Mouse (Mus musculus) urinary bladder, adult 2 months (tissue): ENCODE measurements around the gene Mettl4. TPM values are rescaled to one million over a fixed set of nuclear protein-coding genes. Genes with fewer than 3 reads are reported as not detected.
A peak's percentile ranks its signal among the peaks of the same experiment; 100 is the strongest.
"Not testable (repeated sequence)": the region's sequence is repeated elsewhere in the genome, so short reads cannot be mapped to it uniquely, and the experiment has no call there.

Experiments
- DNase-seq: peaks from one replicate; pipeline ENCODE4 v3.0.0; 2022; ENCODE audit warnings: low spot score
- polyA plus RNA-seq: library from polyadenylated mRNA; depleted of rRNA; stranded (reverse); fragments of >200 nt; gene quantifications from 2 replicates; pipeline ENCODE4 v1.2.3, GENCODE M21; 2012; rRNA removed

Gene Mettl4
- 8.4 and 8.7 TPM in 2 replicates for polyA plus RNA-seq

DNA sequence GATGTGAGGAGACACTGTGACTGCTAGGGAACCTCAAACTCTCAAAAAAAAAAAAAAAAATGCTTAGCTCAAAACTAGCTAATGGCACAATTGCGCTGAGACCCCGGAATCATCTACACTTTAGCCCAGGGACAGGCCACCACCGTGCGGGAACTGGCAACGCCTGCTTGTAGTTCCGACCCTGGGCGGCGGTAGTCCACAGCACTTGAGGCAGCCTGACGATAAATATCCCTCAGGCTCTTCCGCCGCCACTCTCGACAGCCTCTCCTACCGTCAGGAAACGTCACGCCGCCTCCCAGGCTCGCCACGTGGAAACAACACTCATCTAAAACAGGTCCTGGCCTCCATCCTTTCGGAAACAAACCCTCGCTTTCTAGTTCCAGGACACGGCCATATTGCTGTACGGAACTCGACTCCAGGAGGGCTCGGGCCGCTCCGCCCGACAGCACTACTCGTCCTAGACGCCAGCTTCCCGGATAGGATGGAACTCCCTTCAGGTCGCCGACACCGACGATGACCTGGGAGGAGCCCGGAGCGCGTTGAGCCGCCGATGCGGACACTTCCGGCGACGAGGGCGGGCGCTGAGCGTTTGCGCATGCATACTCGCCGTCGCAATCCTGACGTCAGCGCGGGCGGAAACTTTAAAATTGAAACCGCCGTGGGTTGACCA lies at the start of gene Mettl4:
TSS of gene Mettl4 (minus strand) at position 554 of the 670 bp plus-strand sequence.
- DNase-seq, result peak; percentile 75

DNA sequence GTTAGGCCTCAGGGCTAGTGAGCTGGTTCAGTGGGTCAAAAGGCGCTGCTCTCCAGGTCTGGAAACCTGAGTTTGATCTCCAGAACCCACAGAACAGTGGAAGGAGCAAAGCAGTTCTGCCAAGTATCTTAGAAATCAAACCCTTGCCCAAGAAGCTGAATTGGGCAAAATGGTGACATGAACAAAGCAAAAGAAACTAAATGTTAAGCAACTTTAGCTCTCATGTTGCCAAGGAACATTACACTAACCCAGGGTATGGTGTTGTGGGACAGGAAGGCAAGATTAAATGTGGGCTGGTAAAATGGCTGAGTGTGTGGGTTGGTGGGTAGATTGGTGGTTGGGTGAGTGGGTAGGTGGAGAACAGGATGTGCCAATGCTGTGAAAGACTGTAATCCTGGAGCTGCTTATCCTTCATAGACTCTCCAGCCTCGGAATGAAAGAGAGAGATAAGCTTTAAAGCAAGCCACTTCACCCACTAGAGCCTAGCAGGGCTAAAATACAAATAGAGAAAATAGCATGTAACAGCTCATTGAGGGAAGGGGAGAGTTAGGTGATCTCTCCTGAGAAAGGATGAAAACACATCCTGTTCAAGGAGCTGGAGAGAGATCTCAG lies 29.2 kb upstream of the Mettl4 start:
- no peak for DNase-seq

DNA sequence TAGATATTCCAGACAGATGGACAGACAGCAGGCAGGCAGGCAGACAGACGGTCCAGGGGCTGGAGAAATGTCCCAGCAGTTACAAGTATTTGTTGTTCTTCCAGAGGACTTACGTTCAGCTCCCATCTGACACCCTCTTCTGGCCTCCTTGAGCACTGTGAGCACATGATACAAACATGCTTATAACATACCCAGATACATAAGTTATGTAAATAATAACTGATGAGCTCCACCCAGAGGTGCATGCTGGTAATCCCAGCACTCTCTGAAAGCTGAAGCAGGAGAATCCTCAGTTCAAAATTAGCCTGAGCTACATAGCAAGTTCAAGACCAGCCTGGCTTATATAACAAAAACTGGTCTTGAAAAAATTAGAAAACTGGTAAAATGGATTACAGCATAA lies 18.7 kb upstream of the Mettl4 start:
- DNase-seq, result no peak

DNA sequence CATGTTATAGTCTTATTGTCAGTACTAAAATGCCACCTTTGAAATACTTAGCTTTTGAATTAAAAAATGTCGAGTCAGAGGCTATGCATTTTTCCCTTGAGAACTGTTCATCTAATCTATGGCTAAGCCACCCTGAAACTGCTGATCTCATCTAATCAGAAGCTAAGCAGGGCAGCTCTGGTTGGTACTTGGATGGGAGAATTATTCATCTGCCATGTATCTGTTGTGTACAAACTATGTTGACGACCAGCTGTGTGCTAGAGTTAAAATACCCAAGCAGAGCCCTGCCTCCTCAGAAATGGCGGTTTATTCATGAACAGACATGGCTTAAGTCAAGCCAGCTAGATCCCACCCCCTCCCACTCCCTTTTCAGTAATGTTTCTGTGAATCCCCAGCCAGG lies 14.9 kb upstream of the Mettl4 start:
- no peak for DNase-seq

DNA sequence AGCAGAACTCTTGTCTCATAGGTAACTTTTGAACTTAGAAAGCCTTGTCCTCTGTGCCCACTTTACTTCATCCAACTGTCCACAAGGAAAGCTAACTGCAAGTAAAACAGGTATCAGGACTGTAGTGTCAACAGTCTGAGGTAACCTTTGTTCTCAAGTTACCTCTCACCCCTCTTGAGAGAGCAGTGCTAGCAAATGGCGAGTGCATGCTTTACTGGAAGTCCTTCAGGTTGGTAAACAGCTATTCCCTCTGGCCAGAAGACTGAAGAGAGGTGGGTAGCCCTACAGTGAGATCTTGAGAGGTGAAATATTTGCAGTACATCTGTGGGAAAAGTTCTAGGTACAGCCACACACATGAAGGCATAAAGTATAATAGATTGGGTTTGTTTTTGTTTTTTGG lies 14.2 kb upstream of the Mettl4 start:
- DNase-seq, result no peak

DNA sequence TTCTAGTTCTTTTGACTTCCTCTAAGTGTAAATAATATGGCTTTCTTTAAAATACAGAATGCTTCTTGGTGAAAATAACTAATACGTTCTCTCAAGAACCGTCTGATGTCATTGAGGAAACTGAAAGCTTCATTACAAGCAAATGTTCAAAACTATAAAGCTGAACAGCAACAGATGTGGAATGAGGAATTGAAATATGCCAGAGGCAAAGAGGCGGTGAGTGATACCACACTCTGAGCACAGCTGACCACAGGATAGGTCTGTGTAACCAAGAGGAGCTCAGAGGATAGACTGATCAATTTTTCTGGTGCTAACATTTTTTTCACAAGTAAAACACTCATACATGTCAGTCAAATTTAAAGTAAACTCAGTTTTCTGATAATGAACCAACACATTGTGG lies 12.6 kb upstream of the Mettl4 start:
- no peak for DNase-seq

DNA sequence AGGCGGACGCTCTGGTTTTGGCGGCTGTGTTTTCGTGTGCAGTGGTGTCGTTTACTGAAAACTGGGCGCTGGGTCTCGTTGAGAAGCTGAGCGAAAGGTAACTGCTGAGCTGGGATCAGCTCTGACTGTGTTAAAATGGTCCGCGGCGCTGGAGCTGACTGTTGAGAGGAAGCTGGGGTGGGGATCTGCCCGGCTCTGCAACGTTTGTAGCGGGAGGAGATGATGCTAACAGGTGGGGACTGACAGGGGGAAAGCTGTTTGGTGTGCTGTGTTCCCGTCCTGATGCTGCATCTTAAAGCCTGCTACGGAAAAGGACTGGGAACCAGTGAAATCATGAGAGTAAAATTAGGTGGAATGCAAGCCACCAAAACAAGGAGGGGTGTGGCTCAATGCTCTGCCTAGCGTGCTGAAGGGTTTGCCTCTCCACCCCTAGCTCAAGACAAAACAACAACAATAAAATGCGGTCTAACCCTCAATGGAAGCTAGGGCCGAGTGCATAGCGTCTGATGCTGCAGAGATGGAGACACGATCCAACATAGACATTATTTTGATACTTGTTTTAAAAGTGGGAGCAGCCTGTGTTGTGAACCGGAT lies 414 bp upstream of the Mettl4 start:
- no peak for DNase-seq

DNA sequence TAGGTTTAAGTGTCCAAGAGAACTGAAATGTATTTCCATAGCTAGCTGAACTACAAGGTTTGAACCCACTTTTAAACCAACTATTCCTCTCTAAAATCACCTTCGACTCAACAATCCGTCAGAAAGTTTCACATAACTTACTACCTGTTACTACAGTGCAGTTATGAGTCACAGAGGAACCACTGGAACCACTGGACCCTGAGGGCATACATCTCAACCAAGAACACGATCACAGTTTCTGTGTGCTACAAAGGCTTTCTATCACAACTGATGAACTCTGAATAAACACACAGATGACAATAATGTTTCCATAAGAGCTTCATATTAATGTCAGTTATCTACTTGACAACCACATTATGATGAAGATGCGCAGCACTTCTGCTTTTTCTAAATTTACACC lies 11.6 kb downstream of the Mettl4 start:
- DNase-seq, result no peak

DNA sequence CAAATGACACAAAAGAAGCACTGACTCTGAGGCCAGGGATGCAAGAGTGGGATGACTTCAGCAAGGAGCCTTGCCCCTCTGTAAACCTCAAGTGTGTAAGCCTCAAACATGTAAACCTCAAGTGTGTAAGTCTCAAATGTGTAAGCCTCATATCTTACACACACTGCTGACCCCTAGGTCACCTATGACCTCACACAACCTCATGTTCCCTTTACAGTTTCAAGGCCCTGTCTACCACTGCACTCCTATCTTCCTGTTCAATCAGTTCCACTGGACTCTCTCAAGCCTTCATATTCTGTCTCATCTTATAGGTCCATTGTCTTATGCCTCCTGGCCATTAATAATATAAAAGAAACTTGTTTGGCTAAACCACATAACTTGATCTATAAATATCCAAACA lies 13.9 kb downstream of the Mettl4 start:
- DNase-seq, result no peak

DNA sequence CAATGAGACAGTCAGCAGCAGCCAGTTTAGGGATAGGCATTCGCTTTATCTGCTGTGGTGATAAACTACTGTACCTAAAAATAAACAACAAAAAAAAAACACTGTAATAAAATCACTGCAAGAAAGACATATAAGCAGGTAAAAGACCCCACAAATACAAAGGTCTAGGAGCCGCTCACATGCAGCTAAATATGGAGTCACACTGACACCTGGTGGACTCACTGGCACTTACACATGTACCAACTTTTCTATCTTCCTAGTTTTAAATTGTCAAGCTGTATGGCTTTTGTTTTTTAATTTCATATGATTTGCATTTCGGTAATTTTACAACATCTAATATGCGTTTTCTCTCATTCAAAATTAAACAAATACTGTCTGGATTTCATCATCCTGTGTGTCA lies 14.4 kb downstream of the Mettl4 start:
- no peak for DNase-seq

DNA sequence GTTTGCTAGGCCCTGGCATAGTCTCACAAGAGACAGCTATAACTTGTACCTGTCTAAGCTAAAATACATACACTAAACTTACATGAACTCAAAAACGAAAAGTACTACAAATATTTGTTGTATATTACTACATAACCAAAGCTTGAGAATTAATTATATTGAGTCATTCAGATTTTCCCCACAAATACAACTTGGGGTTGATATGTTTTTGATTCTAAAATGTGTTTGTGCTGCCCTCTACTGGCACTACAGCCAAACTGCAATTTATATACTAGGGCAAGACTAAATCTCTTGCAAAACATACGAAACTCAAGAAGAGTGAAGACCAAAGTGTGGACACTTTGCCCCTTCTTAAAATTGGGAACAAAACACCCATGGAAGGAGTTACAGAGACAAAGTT lies 19.4 kb downstream of the Mettl4 start:
- not testable (repeated sequence) for DNase-seq

DNA sequence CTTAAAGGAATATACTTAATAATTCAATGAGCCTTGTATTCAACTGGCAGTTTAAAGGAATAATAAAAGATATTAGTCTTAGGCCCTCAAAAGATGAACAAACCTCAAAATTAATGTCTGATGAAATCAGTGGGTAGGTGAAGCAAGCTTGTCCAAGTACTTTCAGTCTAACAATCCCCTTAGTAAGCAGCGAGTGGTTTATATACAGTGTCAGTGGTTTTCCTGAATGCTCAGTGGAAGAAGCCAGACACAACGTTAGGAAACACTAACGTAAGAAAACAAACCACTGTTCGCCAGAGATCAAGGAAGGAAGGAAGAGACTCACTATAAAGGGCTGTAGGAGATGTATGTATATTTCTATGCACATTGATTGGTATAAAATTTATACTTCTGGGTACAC lies 23.1 kb downstream of the Mettl4 start:
- DNase-seq, result no peak

DNA sequence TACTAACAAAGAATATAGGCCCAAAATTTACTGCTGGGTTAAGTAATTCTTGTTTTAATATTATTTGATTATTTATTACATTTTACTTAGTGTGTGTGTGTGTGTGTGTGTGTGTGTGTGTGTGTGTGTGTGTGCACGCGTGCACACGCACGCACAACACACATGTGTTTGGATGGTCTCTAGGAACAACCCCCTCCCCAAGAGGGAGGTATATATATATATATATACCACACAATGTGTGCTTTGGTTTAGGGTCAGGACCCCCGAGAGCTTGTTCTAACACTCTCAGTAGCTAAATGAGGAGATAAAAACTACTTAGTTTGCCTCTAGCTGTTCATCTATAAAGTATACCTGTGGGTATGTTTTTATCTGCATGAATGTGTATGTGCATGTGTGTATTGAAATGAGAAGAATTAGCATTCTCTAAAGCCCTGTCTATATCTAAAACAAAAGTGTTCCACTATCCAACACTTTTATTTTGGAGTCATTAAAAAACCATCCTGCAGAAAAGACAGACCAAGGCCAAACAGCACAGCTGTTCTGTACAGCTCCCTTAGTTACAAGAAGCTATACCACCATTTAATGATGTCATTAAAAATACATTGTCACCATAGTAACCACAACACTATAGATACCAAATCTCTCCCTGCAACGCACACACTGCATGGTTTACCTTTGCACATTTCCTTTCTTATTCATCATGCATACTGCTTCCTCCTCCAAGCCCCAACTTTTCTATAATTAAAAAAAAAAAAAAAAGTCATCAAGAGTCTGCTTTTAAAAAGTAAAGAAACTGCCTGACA lies 76.1 kb downstream of the Mettl4 start:
- DNase-seq, result no peak
